Mouse (Mus musculus) heart, embryonic 12.5 days (tissue): ENCODE results near the gene Ndufs2. TPM values are rescaled to one million over a fixed set of nuclear protein-coding genes. Genes with fewer than 3 reads are reported as not detected.
A peak's percentile ranks its signal among the peaks of the same experiment; 100 is the strongest.

Experiments used
- ATAC-seq: fragments of 200-750 bp; cut with Nextera tagmentation; 2 replicates; pipeline ENCODE4 v1.8.0; 2017; ENCODE audit warnings: moderate TSS enrichment, moderate library complexity; ENCODE audit not compliant: insufficient number of reproducible peaks, low FRiP score
- H3K27ac ChIP-seq: fragments of 300-500 bp; sonication (generic); 2 replicates; pipeline ENCODE4 v1.5.1; 2016; ENCODE audit warnings: mild to moderate bottlenecking, moderate library complexity; ENCODE audit not compliant: poor library complexity, severe bottlenecking
- H3K27me3 ChIP-seq: fragments of 300-500 bp; sonication (generic); replicated peaks from 2 replicates; pipeline ENCODE4 v1.6.1; 2016; ENCODE audit warnings: mild to moderate bottlenecking, moderate library complexity
- H3K36me3 ChIP-seq: fragments of 300-500 bp; sonication (generic); 2 replicates; pipeline ENCODE4 v1.6.1; 2016; ENCODE audit warnings: mild to moderate bottlenecking, moderate library complexity
- H3K4me1 ChIP-seq: fragments of 300-500 bp; sonication (generic); replicated peaks from 2 replicates; pipeline ENCODE4 v1.6.1; 2016; ENCODE audit warnings: mild to moderate bottlenecking
- H3K4me2 ChIP-seq: fragments of 300-500 bp; sonication (generic); 2 replicates; pipeline ENCODE4 v1.6.1; 2016; ENCODE audit warnings: mild to moderate bottlenecking, moderate library complexity
- H3K4me3 ChIP-seq: fragments of 300-500 bp; sonication (generic); 2 replicates; pipeline ENCODE4 v1.5.1; 2016; ENCODE audit warnings: mild to moderate bottlenecking
- H3K9ac ChIP-seq: fragments of 300-500 bp; sonication (generic); 2 replicates; pipeline ENCODE4 v1.6.1; 2016; ENCODE audit warnings: mild to moderate bottlenecking, moderate library complexity
- H3K9me3 ChIP-seq: fragments of 300-500 bp; sonication (generic); replicated peaks from 2 replicates; pipeline ENCODE4 v1.6.1; 2016; ENCODE audit warnings: mild to moderate bottlenecking, moderate library complexity
- WGBS: fragments of 180-500 bp; shearing (Covaris S2); methylation state at CpG from one replicate; pipeline ENCODE4 v1.1.7; 2016; 5-methylcytosine and 5-hydroxymethylcytosine counted together
- polyA plus RNA-seq: library from polyadenylated mRNA; unstranded; fragments of >200 nt; fragmentation: Nextera tagmentation; extraction: Ambion mirVana; gene quantifications from 2 replicates; pipeline ENCODE4 v1.2.1, GENCODE M21; 2016

The Ndufs2 gene
- polyA plus RNA-seq, 1 experiment from 2014 or later = 443 TPM

DNA sequence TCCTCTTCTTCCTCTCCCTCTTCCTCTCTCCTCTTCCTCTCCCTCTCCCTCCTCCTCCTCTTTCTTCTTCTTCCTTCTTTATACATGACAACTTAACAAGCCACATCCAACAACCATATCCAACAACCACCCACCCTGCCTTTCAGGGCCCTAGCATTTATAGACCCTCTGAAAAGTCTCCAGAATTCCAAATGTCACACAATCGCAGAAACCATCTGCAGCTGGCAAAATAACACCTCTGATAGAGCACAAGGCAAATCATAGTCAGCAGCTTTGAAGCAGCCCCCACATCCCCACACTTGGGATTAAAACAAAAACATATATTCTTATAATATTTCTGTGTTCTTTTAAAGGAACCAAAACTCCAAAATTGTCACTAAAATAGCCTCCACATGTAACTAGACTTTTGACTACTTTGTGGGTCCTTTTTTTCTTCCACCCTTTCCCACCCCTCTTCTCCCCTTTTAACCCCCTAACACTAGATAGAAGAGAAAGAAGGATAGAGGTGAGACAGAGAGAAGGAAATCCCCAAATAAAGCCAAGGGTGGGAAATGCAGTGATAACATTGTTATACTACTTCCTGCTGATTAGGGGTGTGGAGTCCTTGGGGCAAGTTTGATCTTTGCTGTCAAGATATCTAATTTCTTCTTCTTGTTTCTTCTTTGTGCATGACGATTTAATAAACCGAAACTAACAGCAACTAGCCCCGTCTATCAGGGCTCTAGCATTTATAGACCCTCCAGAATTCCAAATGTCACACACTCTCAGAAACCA is 15.0 kb upstream of the Ndufs2 start:
- H3K9ac ChIP-seq = no peak overlapping the region; the same call in 1 of the 2 replicates
- no peaks in the 10 kb centered on the region for H3K27me3 ChIP-seq
- peaks cover 23% of the 10 kb centered on the region for H3K4me1 ChIP-seq
- no peak overlapping the region for H3K4me3 ChIP-seq
- ATAC-seq = no peak
- WGBS = 50% methylated on average over 4 of the region's 4 CpGs
- no peaks in the 10 kb centered on the region for H3K36me3 ChIP-seq
- peak overlapping the region; percentile 59 for H3K27ac ChIP-seq
- 0 out of 2 replicates have a peak overlapping the region, but pooled peaks have one; percentile 13 for H3K4me2 ChIP-seq
- no peaks in the 10 kb centered on the region for H3K9me3 ChIP-seq

- Histone ChIP-seq H3K9me3 (no peaks in the 10 kb centered on the region), H3K36me3 (no peaks in the 10 kb centered on the region), H3K4me1 (peaks cover 19% of the 10 kb centered on the region), H3K9ac (no peak overlapping the region), H3K27me3 (no peaks in the 10 kb centered on the region), H3K4me3 (no peak overlapping the region), H3K27ac (peak overlapping the region; percentile 87), H3K4me2 (no peak overlapping the region)
- 74% methylated on average over 3 of the region's 3 CpGs for WGBS
- ATAC-seq = no peak
Measured at GRCm38 (mm10) chr1:171263666-171264461, 12.7 kb upstream of the Ndufs2 start.

DNA sequence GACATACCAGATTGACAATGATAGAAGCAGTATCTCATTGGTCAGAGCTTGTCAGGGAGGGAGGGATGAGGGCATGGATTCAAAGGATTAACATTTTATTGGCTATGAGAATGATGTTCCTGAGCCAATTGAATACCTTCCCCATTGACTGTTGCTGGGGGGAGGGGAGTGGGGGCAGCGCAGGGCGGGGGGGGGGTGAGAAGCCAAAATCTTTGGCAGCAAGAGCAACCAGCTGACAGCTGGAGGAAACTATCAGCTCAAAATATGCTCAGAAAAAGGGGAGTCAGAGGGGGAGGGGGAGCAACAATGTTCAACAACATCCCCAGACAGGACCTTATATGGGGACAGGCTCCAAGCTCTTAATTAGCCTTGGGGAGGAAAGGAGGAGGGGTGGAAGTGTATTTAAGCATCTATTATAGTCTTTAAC is 12.0 kb upstream of the Ndufs2 start:
- 0% methylated on average over 2 of the region's 2 CpGs for WGBS
- Histone ChIP-seq H3K9ac (0 out of 2 replicates have a peak overlapping the region, but pooled peaks have one; percentile 36), H3K4me2 (peak overlapping the region; percentile 66)

DNA sequence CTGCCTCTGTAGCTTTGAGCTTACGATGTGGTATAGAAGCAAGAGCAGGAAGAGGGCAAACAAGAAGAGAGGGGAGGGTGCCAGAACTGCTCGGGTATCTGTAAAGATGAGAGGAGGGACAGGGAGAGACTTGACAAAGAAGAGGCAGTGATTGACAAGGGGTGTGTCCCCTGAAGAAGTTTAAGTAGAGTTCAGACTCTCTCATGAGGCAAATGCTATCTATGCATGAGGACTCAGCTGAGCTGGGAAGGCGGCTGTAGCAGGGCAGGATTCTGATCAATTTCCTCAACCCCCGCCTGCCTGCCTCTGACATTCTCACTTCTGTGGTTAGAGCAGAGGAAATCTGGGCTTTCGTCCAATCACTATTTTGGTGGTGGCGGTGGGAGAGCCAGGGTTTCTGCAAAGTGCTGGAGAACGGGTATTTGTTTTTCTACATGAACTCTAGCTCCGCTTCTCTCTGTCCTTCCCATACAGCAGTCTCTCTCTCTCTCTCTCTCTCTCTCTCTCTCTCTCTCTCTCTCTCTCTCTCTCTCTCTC is 11.5 kb upstream of the Ndufs2 start:
- Histone ChIP-seq H3K4me1 (peaks cover 19% of the 10 kb centered on the region), H3K9ac (0 out of 2 replicates have a peak overlapping the region, but pooled peaks have one; percentile 29), H3K4me2 (peak overlapping the region; percentile 66), H3K9me3 (no peaks in the 10 kb centered on the region), H3K36me3 (peaks cover 3% of the 10 kb centered on the region; the same call in 1 of the 2 replicates), H3K27me3 (0 out of 2 replicates have a peak, but pooled peaks cover 3% of the 10 kb centered on the region), H3K4me3 (peak overlapping the region; percentile 30), H3K27ac (peak overlapping the region; percentile 87)
- peak; percentile 72 for ATAC-seq
- 2% methylated on average over 8 of the region's 8 CpGs for WGBS

More for the DNA sequence above, 12.0 kb upstream of the Ndufs2 start:
- H3K27me3 ChIP-seq = 0 out of 2 replicates have a peak, but pooled peaks cover 3% of the 10 kb centered on the region
- peaks cover 19% of the 10 kb centered on the region for H3K4me1 ChIP-seq
- no peaks in the 10 kb centered on the region for H3K9me3 ChIP-seq
- peak overlapping the region; percentile 87 for H3K27ac ChIP-seq
- peak overlapping the region; percentile 30 for H3K4me3 ChIP-seq
- peaks cover 3% of the 10 kb centered on the region; the same call in 1 of the 2 replicates for H3K36me3 ChIP-seq
- ATAC-seq = peak; percentile 74

- no peaks in the 10 kb centered on the region for H3K9me3 ChIP-seq
- ATAC-seq = no peak
- peaks cover 3% of the 10 kb centered on the region; the same call in 1 of the 2 replicates for H3K36me3 ChIP-seq
- no peak overlapping the region for H3K27ac ChIP-seq
- 0 out of 2 replicates have a peak, but pooled peaks cover 6% of the 10 kb centered on the region for H3K27me3 ChIP-seq
- no peak overlapping the region for H3K4me2 ChIP-seq
- no peak overlapping the region for H3K4me3 ChIP-seq
- no peak overlapping the region for H3K9ac ChIP-seq
- peaks cover 19% of the 10 kb centered on the region for H3K4me1 ChIP-seq
- 63% methylated on average over 3 of the region's 3 CpGs for WGBS
Measured at GRCm38 (mm10) chr1:171260316-171260715, 9.1 kb upstream of the Ndufs2 start.

DNA sequence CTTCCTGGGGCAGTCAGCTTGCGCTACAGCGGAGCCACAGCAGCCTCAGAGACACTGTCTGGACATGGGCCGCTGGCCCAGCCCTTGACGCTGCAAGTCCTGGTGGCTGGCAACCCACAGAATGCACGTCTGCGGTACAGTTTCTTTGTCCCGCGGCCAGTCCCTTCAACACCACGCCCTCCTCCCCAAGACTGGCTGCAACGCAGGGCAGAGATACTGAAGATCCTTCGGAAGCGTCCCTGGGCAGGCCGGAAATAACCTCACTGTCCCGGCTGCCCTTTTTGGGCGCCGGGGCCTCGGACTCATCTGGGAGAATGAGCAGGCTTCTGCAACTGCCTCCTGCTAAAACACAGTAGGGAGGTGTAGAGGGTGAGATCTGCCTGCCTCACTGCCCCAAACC is 7.7 kb upstream of the Ndufs2 start:
- Histone ChIP-seq H3K9ac (0 out of 2 replicates have a peak overlapping the region, but pooled peaks have one; percentile 1), H3K4me2 (peak overlapping the region; percentile 11; the same call in 1 of the 2 replicates), H3K36me3 (peaks cover 3% of the 10 kb centered on the region; the same call in 1 of the 2 replicates), H3K4me1 (peaks cover 19% of the 10 kb centered on the region), H3K9me3 (no peaks in the 10 kb centered on the region), H3K27ac (no peak overlapping the region), H3K4me3 (no peak overlapping the region), H3K27me3 (0 out of 2 replicates have a peak, but pooled peaks cover 6% of the 10 kb centered on the region)
- ATAC-seq = no peak
- 59% methylated on average over 17 of the region's 17 CpGs for WGBS

DNA sequence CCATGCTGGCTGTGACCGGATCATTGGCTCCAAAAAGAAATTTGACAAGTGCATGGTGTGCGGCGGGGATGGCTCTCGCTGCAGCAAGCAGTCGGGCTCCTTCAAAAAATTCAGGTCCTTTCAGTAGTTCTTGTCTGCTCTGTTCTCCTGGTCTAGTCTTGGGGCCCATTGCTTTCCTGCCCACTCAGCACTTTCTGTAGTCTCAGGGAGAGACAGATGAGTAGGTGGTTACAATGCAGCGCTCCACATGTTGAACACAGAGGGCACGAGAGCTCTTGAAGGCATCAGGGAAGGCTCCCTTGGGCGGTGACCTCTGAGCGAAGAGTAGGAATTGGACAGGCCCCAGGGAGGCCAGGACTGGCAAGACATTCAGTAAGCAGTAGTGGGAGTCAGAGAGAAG is 6.6 kb upstream of the Ndufs2 start:
- WGBS = 76% methylated on average over 9 of the region's 9 CpGs
- peaks cover 11% of the 10 kb centered on the region for H3K4me1 ChIP-seq
- H3K4me2 ChIP-seq = no peak overlapping the region
- ATAC-seq = no peak
- H3K9ac ChIP-seq = no peak overlapping the region
- H3K36me3 ChIP-seq = peaks cover 3% of the 10 kb centered on the region; the same call in 1 of the 2 replicates
- no peak overlapping the region for H3K27ac ChIP-seq
- no peak overlapping the region for H3K4me3 ChIP-seq
- H3K9me3 ChIP-seq = no peaks in the 10 kb centered on the region
- 0 out of 2 replicates have a peak, but pooled peaks cover 8% of the 10 kb centered on the region for H3K27me3 ChIP-seq

GRCm38 (mm10) chr1:171256937-171257548 is 5.9 kb upstream of the Ndufs2 start:
- 62% methylated on average over 15 of the region's 15 CpGs for WGBS
- Histone ChIP-seq H3K27me3 (0 out of 2 replicates have a peak, but pooled peaks cover 8% of the 10 kb centered on the region), H3K9me3 (no peaks in the 10 kb centered on the region), H3K4me3 (no peak overlapping the region), H3K9ac (no peak overlapping the region), H3K36me3 (peaks cover 3% of the 10 kb centered on the region; the same call in 1 of the 2 replicates), H3K4me1 (peaks cover 13% of the 10 kb centered on the region), H3K4me2 (no peak overlapping the region), H3K27ac (no peak overlapping the region)
- ATAC-seq = no peak

DNA sequence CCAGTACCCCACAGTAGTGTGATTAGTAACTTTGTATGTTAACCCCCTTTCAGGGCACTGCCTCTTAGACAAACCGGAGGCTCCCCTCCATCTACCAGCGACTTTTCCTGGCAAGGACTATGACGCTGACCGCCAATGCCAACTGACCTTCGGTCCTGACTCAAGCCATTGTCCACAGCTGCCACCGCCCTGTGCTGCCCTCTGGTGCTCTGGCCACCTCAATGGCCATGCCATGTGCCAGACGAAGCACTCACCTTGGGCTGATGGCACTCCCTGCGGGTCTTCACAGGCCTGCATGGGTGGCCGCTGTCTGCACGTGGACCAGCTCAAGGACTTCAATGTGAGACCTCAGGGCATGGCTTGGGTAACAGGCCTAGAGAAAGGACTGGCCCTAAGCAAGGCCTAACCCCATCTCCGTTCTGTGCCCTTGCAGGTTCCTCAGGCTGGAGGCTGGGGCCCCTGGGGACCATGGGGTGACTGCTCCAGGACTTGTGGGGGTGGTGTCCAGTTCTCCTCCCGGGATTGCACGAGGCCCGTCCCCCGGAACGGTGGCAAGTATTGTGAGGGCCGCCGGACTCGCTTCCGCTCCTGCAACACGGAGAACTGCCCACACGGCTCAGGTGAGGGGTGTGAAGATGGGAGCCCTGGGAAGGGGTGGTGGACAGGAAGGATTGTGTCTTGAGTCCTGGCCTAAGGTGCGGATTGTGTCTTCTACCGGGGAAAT is 5.1 kb upstream of the Ndufs2 start:
- ATAC-seq = no peak
- H3K9me3 ChIP-seq = no peaks in the 10 kb centered on the region

DNA sequence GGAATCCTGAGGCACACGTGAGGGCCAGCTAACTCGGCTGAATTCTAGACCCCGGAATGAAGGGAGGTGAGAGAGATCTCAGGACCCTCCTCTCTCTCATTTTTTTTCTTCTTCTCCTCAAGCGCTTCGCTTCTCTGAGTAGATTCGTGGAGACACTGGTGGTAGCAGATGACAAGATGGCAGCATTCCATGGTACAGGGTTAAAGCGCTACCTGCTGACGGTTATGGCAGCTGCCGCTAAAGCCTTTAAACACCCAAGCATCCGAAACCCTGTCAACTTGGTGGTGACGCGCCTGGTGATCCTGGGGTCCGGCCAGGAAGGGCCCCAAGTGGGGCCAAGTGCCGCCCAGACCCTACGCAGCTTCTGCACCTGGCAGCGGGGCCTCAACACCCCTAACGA is 1.2 kb upstream of the Ndufs2 start:
- WGBS = 47% methylated on average over 17 of the region's 17 CpGs
- no peaks in the 10 kb centered on the region for H3K36me3 ChIP-seq
- peak overlapping the region; percentile 57 for H3K4me2 ChIP-seq
- H3K9me3 ChIP-seq = no peaks in the 10 kb centered on the region
- peaks cover 47% of the 10 kb centered on the region for H3K4me1 ChIP-seq
- peak overlapping the region; percentile 28 for H3K27ac ChIP-seq
- H3K4me3 ChIP-seq = no peak overlapping the region
- H3K27me3 ChIP-seq = 0 out of 2 replicates have a peak, but pooled peaks cover 10% of the 10 kb centered on the region
- H3K9ac ChIP-seq = no peak overlapping the region
- no peak for ATAC-seq

More for the DNA sequence above, 5.1 kb upstream of the Ndufs2 start:
- H3K9ac ChIP-seq = no peak overlapping the region
- WGBS = 80% methylated on average over 24 of the region's 24 CpGs
- H3K27ac ChIP-seq = no peak overlapping the region
- no peak overlapping the region for H3K4me3 ChIP-seq
- H3K27me3 ChIP-seq = 0 out of 2 replicates have a peak, but pooled peaks cover 8% of the 10 kb centered on the region
- peaks cover 3% of the 10 kb centered on the region; the same call in 1 of the 2 replicates for H3K36me3 ChIP-seq
- no peak overlapping the region for H3K4me2 ChIP-seq
- peaks cover 19% of the 10 kb centered on the region for H3K4me1 ChIP-seq
